Mouse (Mus musculus): ENCODE data around the gene Entr1. TPM values are rescaled to one million over a fixed set of nuclear protein-coding genes. Genes with fewer than 3 reads are reported as not detected.

The Entr1 gene
- polyA plus RNA-seq, 1 experiment from 2014 or later = 89.1 TPM

DNA sequence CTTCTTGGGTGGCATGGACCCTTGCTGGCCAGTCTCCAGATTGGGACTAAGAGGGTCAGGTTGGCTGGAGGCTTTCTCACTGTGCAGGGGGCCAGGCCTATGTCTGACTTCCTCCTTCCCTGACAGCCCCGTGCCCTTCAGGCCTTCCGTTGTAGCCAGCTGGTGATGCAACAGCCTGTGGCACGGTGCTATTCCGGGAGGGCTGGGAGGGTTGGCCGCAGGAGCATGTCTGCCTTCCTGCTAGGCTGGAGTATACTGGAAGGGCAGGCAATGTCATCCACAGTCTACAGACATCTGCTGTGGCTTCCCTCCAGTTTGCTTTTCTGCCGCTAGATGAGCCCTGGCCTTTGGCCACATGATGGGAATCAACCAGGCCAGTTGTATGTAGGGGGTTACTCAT, 29.1 kb downstream of the Entr1 start:
- H3K27ac ChIP-seq (ENCODE audit: low read depth, low read length) = no peak overlapping the region
- H3K27me3 ChIP-seq (ENCODE audit: control insufficient read depth, insufficient read depth, low read length) = no peaks in the 10 kb centered on the region
- no peak overlapping the region for H3K9ac ChIP-seq (ENCODE audit: low read depth, low read length)
- H3K9me3 ChIP-seq (replicated peaks; ENCODE audit: control insufficient read depth, low read length) = no peaks in the 10 kb centered on the region
- 63% methylated on average over 6 of the region's 6 CpGs for WGBS (ENCODE audit: insufficient replicate concordance)
- H3K4me3 ChIP-seq (ENCODE audit: low read depth, low read length) = no peak overlapping the region
- peaks cover 4% of the 10 kb centered on the region; the same call in 1 of the 2 replicates for H3K4me1 ChIP-seq (ENCODE audit: control insufficient read depth, insufficient read depth, low read length)
- H3K36me3 ChIP-seq (ENCODE audit: control insufficient read depth, insufficient read depth, low read length) = no peaks in the 10 kb centered on the region
- ATAC-seq (replicated peaks; ENCODE audit: insufficient number of reproducible peaks, low FRiP score, low TSS enrichment) = no peak
- H3K4me2 ChIP-seq = no peak overlapping the region

- no peak overlapping the region for H3K9ac ChIP-seq (ENCODE audit: low read depth, low read length)
- H3K4me3 ChIP-seq (ENCODE audit: low read depth, low read length) = no peak overlapping the region
- 0 out of 2 replicates have a peak, but pooled peaks have one; percentile 24 for ATAC-seq (replicated peaks; ENCODE audit: insufficient number of reproducible peaks, low FRiP score, low TSS enrichment)
- 78% methylated on average over 13 of the region's 13 CpGs for WGBS (ENCODE audit: insufficient replicate concordance)
- no peak overlapping the region for H3K4me2 ChIP-seq
- H3K27me3 ChIP-seq (ENCODE audit: control insufficient read depth, insufficient read depth, low read length) = no peaks in the 10 kb centered on the region
- no peak overlapping the region for H3K27ac ChIP-seq (ENCODE audit: low read depth, low read length)
- no peaks in the 10 kb centered on the region for H3K9me3 ChIP-seq (replicated peaks; ENCODE audit: control insufficient read depth, low read length)
- H3K36me3 ChIP-seq (ENCODE audit: control insufficient read depth, insufficient read depth, low read length) = no peaks in the 10 kb centered on the region
- H3K4me1 ChIP-seq (ENCODE audit: control insufficient read depth, insufficient read depth, low read length) = no peaks in the 10 kb centered on the region
Measured at GRCm38 (mm10) chr2:26358667-26359320, 30.3 kb downstream of the Entr1 start.

DNA sequence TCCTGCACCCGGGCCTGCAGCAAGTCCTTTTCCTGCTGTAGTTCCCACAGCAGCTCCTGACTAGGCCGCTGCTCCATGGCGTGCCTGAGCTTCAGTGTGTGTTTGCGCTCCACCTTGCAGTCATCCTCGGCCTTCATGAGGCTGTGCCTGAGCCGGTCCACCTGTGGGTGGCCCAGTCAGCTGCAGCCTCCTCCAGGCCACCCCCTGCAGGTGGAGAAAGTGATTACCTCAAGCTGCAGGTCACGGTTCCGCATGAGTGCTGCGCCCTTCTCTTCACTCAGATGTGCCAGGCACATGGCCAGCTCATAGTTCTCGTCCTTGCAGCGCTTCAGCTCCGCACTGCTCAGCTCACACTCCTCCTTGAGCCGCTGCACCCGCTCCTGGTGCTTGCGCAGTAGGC, 31.6 kb downstream of the Entr1 start:
- H3K4me3 ChIP-seq (ENCODE audit: low read depth, low read length) = no peak overlapping the region
- H3K27ac ChIP-seq (ENCODE audit: low read depth, low read length) = no peak overlapping the region
- 54% methylated on average over 15 of the region's 15 CpGs for WGBS (ENCODE audit: insufficient replicate concordance)
- H3K27me3 ChIP-seq (ENCODE audit: control insufficient read depth, insufficient read depth, low read length) = no peaks in the 10 kb centered on the region
- H3K9me3 ChIP-seq (replicated peaks; ENCODE audit: control insufficient read depth, low read length) = no peaks in the 10 kb centered on the region
- no peak overlapping the region; the same call in 1 of the 2 replicates for H3K9ac ChIP-seq (ENCODE audit: low read depth, low read length)
- no peaks in the 10 kb centered on the region for H3K36me3 ChIP-seq (ENCODE audit: control insufficient read depth, insufficient read depth, low read length)
- H3K4me2 ChIP-seq = no peak overlapping the region
- H3K4me1 ChIP-seq (ENCODE audit: control insufficient read depth, insufficient read depth, low read length) = peaks cover 5% of the 10 kb centered on the region; the same call in 1 of the 2 replicates
- no peak for ATAC-seq (replicated peaks; ENCODE audit: insufficient number of reproducible peaks, low FRiP score, low TSS enrichment)

GRCm38 (mm10) chr2:26356678-26357077, 32.4 kb downstream of the Entr1 start:
- 69% methylated on average over 7 of the region's 7 CpGs for WGBS (ENCODE audit: insufficient replicate concordance)
- H3K4me1 ChIP-seq (ENCODE audit: control insufficient read depth, insufficient read depth, low read length) = peaks cover 6% of the 10 kb centered on the region; the same call in 1 of the 2 replicates
- H3K27ac ChIP-seq (ENCODE audit: low read depth, low read length) = no peak overlapping the region
- peak overlapping the region; percentile 35; the same call in 1 of the 2 replicates for H3K9ac ChIP-seq (ENCODE audit: low read depth, low read length)
- H3K4me2 ChIP-seq = no peak overlapping the region
- no peaks in the 10 kb centered on the region for H3K36me3 ChIP-seq (ENCODE audit: control insufficient read depth, insufficient read depth, low read length)
- no peaks in the 10 kb centered on the region for H3K27me3 ChIP-seq (ENCODE audit: control insufficient read depth, insufficient read depth, low read length)
- H3K9me3 ChIP-seq (replicated peaks; ENCODE audit: control insufficient read depth, low read length) = no peaks in the 10 kb centered on the region
- ATAC-seq (replicated peaks; ENCODE audit: insufficient number of reproducible peaks, low FRiP score, low TSS enrichment) = no peak
- H3K4me3 ChIP-seq (ENCODE audit: low read depth, low read length) = no peak overlapping the region

DNA sequence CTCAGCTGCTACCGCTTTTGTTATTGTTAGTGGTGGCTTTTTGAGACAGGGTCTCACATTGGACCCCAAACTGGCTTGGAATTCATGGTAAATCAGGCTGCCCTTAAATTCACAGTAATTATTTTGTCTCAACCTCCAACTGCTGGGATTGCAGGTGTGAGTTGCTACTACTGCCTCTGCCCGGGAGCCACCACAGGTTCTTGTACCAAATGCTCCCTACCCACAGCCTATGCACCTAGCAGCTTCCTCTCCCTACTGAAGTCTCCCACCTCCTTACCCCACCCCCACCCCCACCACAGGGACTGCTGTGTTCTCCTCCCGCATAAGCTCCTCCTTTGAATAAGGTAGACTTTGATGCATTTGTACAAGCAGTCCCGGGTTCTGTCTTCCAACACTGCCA, 32.9 kb downstream of the Entr1 start:
- Histone ChIP-seq H3K4me1 (ENCODE audit: control insufficient read depth, insufficient read depth, low read length) (peaks cover 7% of the 10 kb centered on the region), H3K4me3 (ENCODE audit: low read depth, low read length) (no peak overlapping the region), H3K9me3 (replicated peaks; ENCODE audit: control insufficient read depth, low read length) (no peaks in the 10 kb centered on the region), H3K9ac (ENCODE audit: low read depth, low read length) (no peak overlapping the region), H3K27me3 (ENCODE audit: control insufficient read depth, insufficient read depth, low read length) (no peaks in the 10 kb centered on the region), H3K36me3 (ENCODE audit: control insufficient read depth, insufficient read depth, low read length) (no peaks in the 10 kb centered on the region), H3K27ac (ENCODE audit: low read depth, low read length) (no peak overlapping the region), H3K4me2 (no peak overlapping the region)
- no peak for ATAC-seq (replicated peaks; ENCODE audit: insufficient number of reproducible peaks, low FRiP score, low TSS enrichment)
- 72% methylated on average over 4 of the region's 4 CpGs for WGBS (ENCODE audit: insufficient replicate concordance)

GRCm38 (mm10) chr2:26354401-26354800, 34.7 kb downstream of the Entr1 start:
- Histone ChIP-seq H3K4me3 (ENCODE audit: low read depth, low read length) (no peak overlapping the region), H3K9me3 (replicated peaks; ENCODE audit: control insufficient read depth, low read length) (no peaks in the 10 kb centered on the region), H3K4me1 (ENCODE audit: control insufficient read depth, insufficient read depth, low read length) (peaks cover 17% of the 10 kb centered on the region), H3K27ac (ENCODE audit: low read depth, low read length) (no peak overlapping the region), H3K9ac (ENCODE audit: low read depth, low read length) (no peak overlapping the region), H3K36me3 (ENCODE audit: control insufficient read depth, insufficient read depth, low read length) (peaks cover 3% of the 10 kb centered on the region; the same call in 1 of the 2 replicates), H3K4me2 (no peak overlapping the region), H3K27me3 (ENCODE audit: control insufficient read depth, insufficient read depth, low read length) (no peaks in the 10 kb centered on the region)
- 82% methylated on average over 4 of the region's 4 CpGs for WGBS (ENCODE audit: insufficient replicate concordance)
- no peak for ATAC-seq (replicated peaks; ENCODE audit: insufficient number of reproducible peaks, low FRiP score, low TSS enrichment)

- Histone ChIP-seq H3K4me1 (ENCODE audit: control insufficient read depth, insufficient read depth, low read length) (peaks cover 21% of the 10 kb centered on the region), H3K36me3 (ENCODE audit: control insufficient read depth, insufficient read depth, low read length) (peaks cover 3% of the 10 kb centered on the region; the same call in 1 of the 2 replicates), H3K4me3 (ENCODE audit: low read depth, low read length) (no peak overlapping the region), H3K9ac (ENCODE audit: low read depth, low read length) (peak overlapping the region; percentile 87; the same call in 1 of the 2 replicates), H3K27me3 (ENCODE audit: control insufficient read depth, insufficient read depth, low read length) (no peaks in the 10 kb centered on the region), H3K9me3 (replicated peaks; ENCODE audit: control insufficient read depth, low read length) (no peaks in the 10 kb centered on the region), H3K4me2 (peak overlapping the region; percentile 95), H3K27ac (ENCODE audit: low read depth, low read length) (no peak overlapping the region)
- WGBS (ENCODE audit: insufficient replicate concordance) = 89% methylated on average over 11 of the region's 11 CpGs
- no peak for ATAC-seq (replicated peaks; ENCODE audit: insufficient number of reproducible peaks, low FRiP score, low TSS enrichment)
Measured at GRCm38 (mm10) chr2:26353066-26353980, 35.8 kb downstream of the Entr1 start.

GRCm38 (mm10) chr2:26352291-26352910, 36.7 kb downstream of the Entr1 start:
- Histone ChIP-seq H3K36me3 (ENCODE audit: control insufficient read depth, insufficient read depth, low read length) (peaks cover 3% of the 10 kb centered on the region; the same call in 1 of the 2 replicates), H3K4me3 (ENCODE audit: low read depth, low read length) (peak overlapping the region; percentile 70), H3K27me3 (ENCODE audit: control insufficient read depth, insufficient read depth, low read length) (no peaks in the 10 kb centered on the region), H3K4me2 (peak overlapping the region; percentile 95), H3K4me1 (ENCODE audit: control insufficient read depth, insufficient read depth, low read length) (peaks cover 25% of the 10 kb centered on the region), H3K9ac (ENCODE audit: low read depth, low read length) (peak overlapping the region; percentile 87), H3K27ac (ENCODE audit: low read depth, low read length) (peak overlapping the region; percentile 15; the same call in 1 of the 2 replicates), H3K9me3 (replicated peaks; ENCODE audit: control insufficient read depth, low read length) (no peaks in the 10 kb centered on the region)
- 0 out of 2 replicates have a peak, but pooled peaks have one; percentile 6 for ATAC-seq (replicated peaks; ENCODE audit: insufficient number of reproducible peaks, low FRiP score, low TSS enrichment)
- 3% methylated on average over 36 of the region's 36 CpGs for WGBS (ENCODE audit: insufficient replicate concordance)
